Mouse (Mus musculus) layer of hippocampus, adult 9-11 months (tissue): ENCODE measurements at regions not wholly inside any gene's neighbourhood (a gene's known extent, or its start where the extent isn't known, plus 50 kb on each side); places are given as distances from the start of the nearest gene placed in this dataset.

Source experiments
- DNase-seq: peaks from one replicate; pipeline ENCODE4 v3.0.0; 2022

DNA sequence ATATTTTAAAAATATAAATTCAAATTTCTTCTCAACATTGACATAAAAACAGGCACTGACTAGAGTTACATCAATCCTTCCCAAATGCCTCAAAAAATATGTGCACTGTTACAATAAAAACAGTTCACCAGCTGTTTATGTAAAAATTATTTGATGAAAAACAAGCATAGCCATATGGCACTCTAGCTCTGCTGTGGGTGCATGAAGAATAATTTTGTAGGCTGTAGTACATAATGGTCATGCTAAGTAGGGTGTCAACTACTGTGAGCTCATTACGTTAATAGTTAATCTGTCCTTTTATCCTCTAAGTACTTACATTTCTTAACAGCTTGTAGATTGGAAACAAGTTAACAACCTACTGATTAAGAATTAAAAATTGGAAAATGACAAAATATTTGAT, 56.5 kb downstream of the Pet2 start:
- DNase-seq, result peak; percentile 13
